Comparison of ENCODE assay signal across 7 mouse cellular contexts in genomic region chr11:115276780-115277603, GRCm38 (mm10). TPM values are rescaled to one million over a fixed set of nuclear protein-coding genes. Genes with fewer than 3 reads are reported as not detected.
A peak's percentile ranks its signal among the peaks of the same experiment; 100 is the strongest.
DNase-seq lines count a peak whose midpoint lies in the region; ATAC-seq lines count a peak whose summit lies in the region.

Gene Fdxr, minus strand, starts transcription at chr11:115277050.

- H3K27ac ChIP-seq in intestine, embryonic 15.5 days: peak within 1 kb of the TSS; percentile 85
- peak within 1 kb of the TSS; percentile 88 for H3K27ac ChIP-seq in midbrain, embryonic 10.5 days (replicated peaks)

- WGBS in intestine, embryonic 15.5 days: under 1% methylated on average over 42 of the region's 42 CpGs
- under 1% methylated on average over 42 of the region's 42 CpGs for WGBS in midbrain, embryonic 10.5 days

- ATAC-seq in intestine, embryonic 15.5 days: peak; percentile 97

- intact Hi-C loops in gastrocnemius, postnatal 36 days (cut with DNase I): no loop called here
- intact Hi-C loops in left cerebral cortex, postnatal 25 days (cut with DNase I): no loop called here

- no peaks in the 10 kb centered on the region for H3K36me3 ChIP-seq in intestine, embryonic 15.5 days
- H3K36me3 ChIP-seq in midbrain, embryonic 10.5 days: no peaks in the 10 kb centered on the region

- DNase-seq in adrenal gland, adult 2 months: peak; percentile 99
- DNase-seq in embryo, embryonic 11.5 days (ENCODE audit: low read depth, low spot score): peak; percentile 99
- DNase-seq in gastrocnemius, postnatal 36 days: peak; percentile 96 to 99
- DNase-seq in left cerebral cortex, postnatal 25 days (ENCODE audit: low spot score in 2 of 2): peak; percentile 97 to 100
- DNase-seq in midbrain, embryonic 10.5 days (ENCODE audit: low spot score): peak; percentile 98
- DNase-seq in right cerebral cortex, postnatal 4 days: peak; percentile 94

- peaks cover 18% of the 10 kb centered on the region for H3K4me1 ChIP-seq in intestine, embryonic 15.5 days (replicated peaks)
- peaks cover 41% of the 10 kb centered on the region for H3K4me1 ChIP-seq in midbrain, embryonic 10.5 days

- H3K27me3 ChIP-seq in intestine, embryonic 15.5 days (replicated peaks): no peaks in the 10 kb centered on the region
- no peaks in the 10 kb centered on the region for H3K27me3 ChIP-seq in midbrain, embryonic 10.5 days (ENCODE audit: low read depth, poor library complexity, severe bottlenecking)

- H3K4me2 ChIP-seq in intestine, embryonic 15.5 days (replicated peaks): peak within 1 kb of the TSS; percentile 87

- H3K9me3 ChIP-seq in intestine, embryonic 15.5 days: no peaks in the 10 kb centered on the region
- no peaks in the 10 kb centered on the region for H3K9me3 ChIP-seq in midbrain, embryonic 10.5 days (replicated peaks)

- H3K4me3 ChIP-seq in intestine, embryonic 15.5 days (replicated peaks): peak within 1 kb of the TSS; percentile 59
- H3K4me3 ChIP-seq in midbrain, embryonic 10.5 days: peak within 1 kb of the TSS; percentile 65

- peak within 1 kb of the TSS; percentile 79 for H3K9ac ChIP-seq in intestine, embryonic 15.5 days

RNA-seq across cellular contexts. Expression of gene Fdxr, which starts in this region (rescaled TPM):
- 1,000 to 10,000 TPM; 1,196 to 1,476 TPM for total RNA-seq in adrenal gland, adult 2 months (2021)
- 2,178 and 2,420 TPM in 2 replicates for polyA plus RNA-seq in adrenal gland, adult 2 months (2012; rRNA removed)
- total RNA-seq in gastrocnemius, postnatal 36 days (2021): 1 to 10 TPM; 3.6 to 4.4 TPM
- polyA plus RNA-seq in intestine, embryonic 15.5 days (2015; fragmentation: Nextera tagmentation; extraction: Ambion mirVana): 17.2 and 20.8 TPM in 2 replicates
- total RNA-seq in left cerebral cortex, postnatal 25 days (2021): 10 to 100 TPM; 14.5 to 17.4 TPM
- polyA plus RNA-seq in midbrain, embryonic 10.5 days (2016; fragmentation: Nextera tagmentation; extraction: Ambion mirVana): 16.7 and 19.8 TPM in 2 replicates

Comparison
In these comparisons a context has a peak if more than half of its experiments do, and no peak if none do; other contexts are left out.
1. Peak in every context shown above with its lines: DNase-seq, ATAC-seq, H3K4me3 ChIP-seq and H3K27ac ChIP-seq.
2. RNA of gene Fdxr (total RNA-seq): 1,196 to 1,476 TPM in adrenal gland, adult 2 months; 14.5 to 17.4 TPM in left cerebral cortex, postnatal 25 days and 3.6 to 4.4 TPM in gastrocnemius, postnatal 36 days; every median in the first group is over 10 times any median in the second.
3. RNA of gene Fdxr (polyA plus RNA-seq): 2,178 to 2,420 TPM in adrenal gland, adult 2 months; 17.2 to 20.8 TPM in intestine, embryonic 15.5 days and 16.7 to 19.8 TPM in midbrain, embryonic 10.5 days; every median in the first group is over 10 times any median in the second.